Mouse (Mus musculus): Measurements from ENCODE around the gene Abtb2. TPM values are rescaled to one million over a fixed set of nuclear protein-coding genes. Genes with fewer than 3 reads are reported as not detected.

Abtb2 gene
- total and polyA plus RNA-seq, 3 experiments = 0.05 TPM; not detected in 2

DNA sequence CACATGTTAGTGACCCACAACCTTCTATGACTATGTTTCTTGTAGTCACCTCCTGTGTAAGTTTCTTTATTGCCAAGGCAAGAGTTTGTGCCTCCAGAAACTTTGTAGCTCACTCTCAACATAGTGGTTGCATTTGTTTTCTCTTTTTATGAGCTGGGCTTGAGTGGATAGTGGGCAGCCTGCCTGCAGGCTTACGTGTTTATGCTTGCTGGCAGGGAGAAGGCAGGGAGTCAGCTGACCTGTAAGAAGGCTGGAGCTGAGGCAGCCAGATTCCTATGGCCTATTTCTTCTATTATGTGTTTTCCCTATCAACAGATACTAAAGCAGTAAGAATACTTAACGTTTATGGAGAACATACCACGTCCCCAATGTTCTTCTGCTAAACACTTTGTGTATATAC lies 130.1 kb downstream of the Abtb2 start:
- Histone ChIP-seq H3K27me3 (ENCODE audit: insufficient read depth, low read length) (peaks cover 72% of the 10 kb centered on the region), H3K9me3 (replicated peaks) (no peaks in the 10 kb centered on the region), H3K4me1 (ENCODE audit: insufficient read depth, low read depth, low read length) (no peaks in the 10 kb centered on the region), H3K4me3 (ENCODE audit: low read depth, low read length) (no peak overlapping the region), H3K36me3 (replicated peaks) (no peaks in the 10 kb centered on the region)
- ATAC-seq (ENCODE audit: extremely low read depth, insufficient number of reproducible peaks, low FRiP score, poor library complexity, severe bottlenecking) (no peak), DNase-seq (ENCODE audit: low spot score) (no peak)
- TF ChIP-seq GATA1 (IDR thresholded peaks at IDR 0.05; ENCODE audit: borderline replicate concordance, low read length) (no peak), GATA2 (IDR thresholded peaks at IDR 0.05; ENCODE audit: borderline replicate concordance, low read depth, low read length) (no peak), CTCF (IDR thresholded peaks at IDR 0.05; ENCODE audit: low read depth, low read length) (no peak), TAL1 (conservative IDR thresholded peaks at IDR 0.05; ENCODE audit: low read depth, low read length) (no peak), POLR2AphosphoS5 (IDR thresholded peaks at IDR 0.05; ENCODE audit: insufficient replicate concordance, low read depth, low read length) (no peak)

GRCm38 (mm10) chr2:103700514-103700913 lies 134.4 kb downstream of the Abtb2 start:
- TF ChIP-seq CTCF (IDR thresholded peaks at IDR 0.05; ENCODE audit: low read depth, low read length) (no peak), GATA1 (IDR thresholded peaks at IDR 0.05; ENCODE audit: borderline replicate concordance, low read length) (no peak), POLR2AphosphoS5 (IDR thresholded peaks at IDR 0.05; ENCODE audit: insufficient replicate concordance, low read depth, low read length) (no peak), TAL1 (conservative IDR thresholded peaks at IDR 0.05; ENCODE audit: low read depth, low read length) (no peak), GATA2 (IDR thresholded peaks at IDR 0.05; ENCODE audit: borderline replicate concordance, low read depth, low read length) (no peak)
- Histone ChIP-seq H3K36me3 (replicated peaks) (no peaks in the 10 kb centered on the region), H3K4me1 (ENCODE audit: insufficient read depth, low read depth, low read length) (peaks cover 26% of the 10 kb centered on the region), H3K9me3 (replicated peaks) (no peaks in the 10 kb centered on the region), H3K27me3 (ENCODE audit: insufficient read depth, low read length) (peaks cover 73% of the 10 kb centered on the region), H3K4me3 (ENCODE audit: low read depth, low read length) (no peak overlapping the region)
- no peak for ATAC-seq (ENCODE audit: extremely low read depth, insufficient number of reproducible peaks, low FRiP score, poor library complexity, severe bottlenecking)
- no peak for DNase-seq (ENCODE audit: low spot score)

- H3K4me1 ChIP-seq (ENCODE audit: insufficient read depth, low read depth, low read length) = peaks cover 48% of the 10 kb centered on the region
- peaks cover 69% of the 10 kb centered on the region for H3K27me3 ChIP-seq (ENCODE audit: insufficient read depth, low read length)
- TF ChIP-seq GATA1 (IDR thresholded peaks at IDR 0.05; ENCODE audit: borderline replicate concordance, low read length) (no peak), CTCF (IDR thresholded peaks at IDR 0.05; ENCODE audit: low read depth, low read length) (no peak), TAL1 (conservative IDR thresholded peaks at IDR 0.05; ENCODE audit: low read depth, low read length) (no peak), GATA2 (IDR thresholded peaks at IDR 0.05; ENCODE audit: borderline replicate concordance, low read depth, low read length) (no peak), POLR2AphosphoS5 (IDR thresholded peaks at IDR 0.05; ENCODE audit: insufficient replicate concordance, low read depth, low read length) (no peak)
- ATAC-seq (ENCODE audit: extremely low read depth, insufficient number of reproducible peaks, low FRiP score, poor library complexity, severe bottlenecking) (no peak), DNase-seq (ENCODE audit: low spot score) (no peak)
- no peaks in the 10 kb centered on the region for H3K36me3 ChIP-seq (replicated peaks)
- no peaks in the 10 kb centered on the region for H3K9me3 ChIP-seq (replicated peaks)
- H3K4me3 ChIP-seq (ENCODE audit: low read depth, low read length) = no peak overlapping the region; the same call in 1 of the 2 replicates
These were observed 137.2 kb downstream of the Abtb2 start for GRCm38 (mm10) chr2:103703336-103703735.

- TF ChIP-seq GATA1 (IDR thresholded peaks at IDR 0.05; ENCODE audit: borderline replicate concordance, low read length) (no peak), CTCF (IDR thresholded peaks at IDR 0.05; ENCODE audit: low read depth, low read length) (no peak), POLR2AphosphoS5 (IDR thresholded peaks at IDR 0.05; ENCODE audit: insufficient replicate concordance, low read depth, low read length) (no peak)
- Histone ChIP-seq H3K4me1 (ENCODE audit: insufficient read depth, low read depth, low read length) (peaks cover 48% of the 10 kb centered on the region), H3K36me3 (replicated peaks) (no peaks in the 10 kb centered on the region), H3K9me3 (replicated peaks) (no peaks in the 10 kb centered on the region), H3K27me3 (ENCODE audit: insufficient read depth, low read length) (peaks cover 70% of the 10 kb centered on the region), H3K4me3 (ENCODE audit: low read depth, low read length) (no peak overlapping the region)
- no peak for DNase-seq (ENCODE audit: low spot score)
- no peak for ATAC-seq (ENCODE audit: extremely low read depth, insufficient number of reproducible peaks, low FRiP score, poor library complexity, severe bottlenecking)
These were observed 137.8 kb downstream of the Abtb2 start for GRCm38 (mm10) chr2:103703865-103704264.

DNA sequence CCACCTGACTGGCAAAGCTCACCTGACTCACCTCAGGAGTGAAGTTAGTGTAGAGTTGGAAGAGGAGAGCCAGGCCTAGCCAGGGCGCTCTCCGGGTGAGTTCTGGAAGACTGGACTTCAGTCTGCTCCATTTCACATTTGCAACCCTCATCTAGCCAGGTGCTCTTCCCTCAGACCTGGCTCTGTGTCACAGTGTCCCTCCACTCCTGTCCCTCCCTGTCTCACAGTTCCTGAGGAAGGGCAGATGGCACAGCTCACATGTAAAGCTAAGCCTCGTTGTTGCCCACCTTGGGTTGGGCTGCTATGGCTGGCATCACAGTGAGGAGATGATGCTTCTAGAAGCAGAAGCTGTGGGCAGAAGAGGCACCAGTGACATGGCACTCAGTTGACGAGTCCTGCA lies 139.7 kb downstream of the Abtb2 start:
- Histone ChIP-seq H3K4me3 (ENCODE audit: low read depth, low read length) (no peak overlapping the region; the same call in 1 of the 2 replicates), H3K36me3 (replicated peaks) (no peaks in the 10 kb centered on the region), H3K9me3 (replicated peaks) (no peaks in the 10 kb centered on the region), H3K27me3 (ENCODE audit: insufficient read depth, low read length) (peaks cover 68% of the 10 kb centered on the region), H3K4me1 (ENCODE audit: insufficient read depth, low read depth, low read length) (peaks cover 48% of the 10 kb centered on the region)
- DNase-seq (ENCODE audit: low spot score) (no peak), ATAC-seq (ENCODE audit: extremely low read depth, insufficient number of reproducible peaks, low FRiP score, poor library complexity, severe bottlenecking) (no peak)
- no peak for TF ChIP-seq GATA1 (IDR thresholded peaks at IDR 0.05; ENCODE audit: borderline replicate concordance, low read length)
- TF ChIP-seq GATA2 (IDR thresholded peaks at IDR 0.05; ENCODE audit: borderline replicate concordance, low read depth, low read length) = no peak
- no peak for TF ChIP-seq TAL1 (conservative IDR thresholded peaks at IDR 0.05; ENCODE audit: low read depth, low read length)
- no peak for TF ChIP-seq CTCF (IDR thresholded peaks at IDR 0.05; ENCODE audit: low read depth, low read length)
- TF ChIP-seq POLR2AphosphoS5 (IDR thresholded peaks at IDR 0.05; ENCODE audit: insufficient replicate concordance, low read depth, low read length) = no peak

- Histone ChIP-seq H3K27me3 (ENCODE audit: insufficient read depth, low read length) (peaks cover 70% of the 10 kb centered on the region), H3K4me1 (ENCODE audit: insufficient read depth, low read depth, low read length) (peaks cover 48% of the 10 kb centered on the region), H3K4me3 (ENCODE audit: low read depth, low read length) (no peak overlapping the region; the same call in 1 of the 2 replicates), H3K9me3 (replicated peaks) (no peaks in the 10 kb centered on the region), H3K36me3 (replicated peaks) (no peaks in the 10 kb centered on the region)
- no peak for ATAC-seq (ENCODE audit: extremely low read depth, insufficient number of reproducible peaks, low FRiP score, poor library complexity, severe bottlenecking)
- TF ChIP-seq POLR2AphosphoS5 (IDR thresholded peaks at IDR 0.05; ENCODE audit: insufficient replicate concordance, low read depth, low read length) = no peak
- no peak for TF ChIP-seq GATA1 (IDR thresholded peaks at IDR 0.05; ENCODE audit: borderline replicate concordance, low read length)
- TF ChIP-seq TAL1 (conservative IDR thresholded peaks at IDR 0.05; ENCODE audit: low read depth, low read length) = no peak
- TF ChIP-seq CTCF (IDR thresholded peaks at IDR 0.05; ENCODE audit: low read depth, low read length) = no peak
- no peak for TF ChIP-seq GATA2 (IDR thresholded peaks at IDR 0.05; ENCODE audit: borderline replicate concordance, low read depth, low read length)
- no peak for DNase-seq (ENCODE audit: low spot score)
These were observed 140.1 kb downstream of the Abtb2 start for GRCm38 (mm10) chr2:103706226-103706625.
